Mouse (Mus musculus): ENCODE results near the gene Maml3. TPM values are rescaled to one million over a fixed set of nuclear protein-coding genes. Genes with fewer than 3 reads are reported as not detected.

The Maml3 gene
- total and polyA plus RNA-seq, 3 experiments = 0.81 to 1.8 (median 0.98) TPM

GRCm38 (mm10) chr3:51965436-51965835 is 139.4 kb downstream of the Maml3 start:
- no peak overlapping the region for H3K4me3 ChIP-seq (replicated peaks in 1 of 3; ENCODE audit: low read depth in 2 of 3, low read length in 2 of 3, poor library complexity in 1 of 3)
- TF ChIP-seq CHD2 (IDR thresholded peaks at IDR 0.05; ENCODE audit: low read length) (no peak), MAX (IDR thresholded peaks at IDR 0.05; ENCODE audit: low read length) (no peak), ZMIZ1 (IDR thresholded peaks at IDR 0.05; ENCODE audit: low read depth, low read length) (no peak), RAD21 (IDR thresholded peaks at IDR 0.05; ENCODE audit: low read depth, low read length) (no peak)
- dilution Hi-C loops (cut with MboI; ENCODE audit: extremely low pct_ligation_motif_present, extremely low pct_unique_long_range_greater_than_20kb, low sequenced_read_pairs) = no loop called here
- peaks cover 5 to 23% of the 10 kb centered on the region in 2 experiments; a peak in 2 of 4 replicates for H3K4me1 ChIP-seq (ENCODE audit: control insufficient read depth in 1 of 2, insufficient read depth in 2 of 2)
- no peaks in the 10 kb centered on the region for H3K79me2 ChIP-seq (replicated peaks; ENCODE audit: control insufficient read depth, extremely low read depth, insufficient read depth, poor library complexity, severe bottlenecking)
- H3K9me3 ChIP-seq (replicated peaks; ENCODE audit: low read length) = no peaks in the 10 kb centered on the region
- no peak overlapping the region for H3K9ac ChIP-seq (ENCODE audit: insufficient read depth, low read depth)
- no peak overlapping the region for H3K4me2 ChIP-seq (ENCODE audit: insufficient read depth, low read depth, poor library complexity, severe bottlenecking)
- H3K27me3 ChIP-seq (replicated peaks) = no peaks in the 10 kb centered on the region
- no peak overlapping the region for H3K27ac ChIP-seq (ENCODE audit: insufficient read depth, low read depth)
- DNase-seq (ENCODE audit: extremely low read depth) = no peak
- no peaks in the 10 kb centered on the region for H3K36me3 ChIP-seq (replicated peaks in 1 of 2; ENCODE audit: control insufficient read depth in 1 of 2, insufficient read depth in 1 of 2, low read length in 1 of 2)
- in situ Hi-C loops (cut with MboI; ENCODE audit: low pct_ligation_motif_present, low pct_unique_long_range_greater_than_20kb, low sequenced_read_pairs) = no loop called here

- peak; percentile 17 for DNase-seq (ENCODE audit: extremely low read depth)
- Histone ChIP-seq H3K27me3 (replicated peaks) (no peaks in the 10 kb centered on the region), H3K79me2 (replicated peaks; ENCODE audit: control insufficient read depth, extremely low read depth, insufficient read depth, poor library complexity, severe bottlenecking) (no peaks in the 10 kb centered on the region), H3K36me3 (replicated peaks in 1 of 2; ENCODE audit: control insufficient read depth in 1 of 2, insufficient read depth in 1 of 2, low read length in 1 of 2) (no peaks in the 10 kb centered on the region), H3K4me1 (ENCODE audit: control insufficient read depth in 1 of 2, insufficient read depth in 2 of 2) (peaks cover 5 to 23% of the 10 kb centered on the region in 2 experiments; a peak in 2 of 4 replicates), H3K4me3 (replicated peaks in 1 of 3; ENCODE audit: low read depth in 2 of 3, low read length in 2 of 3, poor library complexity in 1 of 3) (no peak overlapping the region), H3K4me2 (ENCODE audit: insufficient read depth, low read depth, poor library complexity, severe bottlenecking) (no peak overlapping the region), H3K9ac (ENCODE audit: insufficient read depth, low read depth) (no peak overlapping the region), H3K27ac (ENCODE audit: insufficient read depth, low read depth) (no peak overlapping the region), H3K9me3 (replicated peaks; ENCODE audit: low read length) (no peaks in the 10 kb centered on the region)
- TF ChIP-seq CHD1 (IDR thresholded peaks at IDR 0.05; ENCODE audit: low read depth, low read length) = no peak
- TF ChIP-seq E2F4 (IDR thresholded peaks at IDR 0.05; ENCODE audit: insufficient replicate concordance, low read depth, low read length) = no peak
- TF ChIP-seq CHD2 (IDR thresholded peaks at IDR 0.05; ENCODE audit: low read length) = no peak
- dilution Hi-C loops (cut with MboI; ENCODE audit: extremely low pct_ligation_motif_present, extremely low pct_unique_long_range_greater_than_20kb, low sequenced_read_pairs) (no loop called here), in situ Hi-C loops (cut with MboI; ENCODE audit: low pct_ligation_motif_present, low pct_unique_long_range_greater_than_20kb, low sequenced_read_pairs) (no loop called here)
Observed at GRCm38 (mm10) chr3:51965008-51965407, 139.9 kb downstream of the Maml3 start.

- no peak for DNase-seq (ENCODE audit: extremely low read depth)
- no peaks in the 10 kb centered on the region for H3K9me3 ChIP-seq (replicated peaks; ENCODE audit: low read length)
- dilution Hi-C loops (cut with MboI; ENCODE audit: extremely low pct_ligation_motif_present, extremely low pct_unique_long_range_greater_than_20kb, low sequenced_read_pairs) = no loop called here
- H3K4me3 ChIP-seq (replicated peaks in 1 of 3; ENCODE audit: low read depth in 2 of 3, low read length in 2 of 3, poor library complexity in 1 of 3) = no peak overlapping the region
- H3K4me2 ChIP-seq (ENCODE audit: insufficient read depth, low read depth, poor library complexity, severe bottlenecking) = no peak overlapping the region
- H3K4me1 ChIP-seq (ENCODE audit: control insufficient read depth in 1 of 2, insufficient read depth in 2 of 2) = peaks cover 5 to 23% of the 10 kb centered on the region in 2 experiments; a peak in 2 of 4 replicates
- H3K27ac ChIP-seq (ENCODE audit: insufficient read depth, low read depth) = no peak overlapping the region
- no peaks in the 10 kb centered on the region for H3K36me3 ChIP-seq (replicated peaks in 1 of 2; ENCODE audit: control insufficient read depth in 1 of 2, insufficient read depth in 1 of 2, low read length in 1 of 2)
- H3K79me2 ChIP-seq (replicated peaks; ENCODE audit: control insufficient read depth, extremely low read depth, insufficient read depth, poor library complexity, severe bottlenecking) = no peaks in the 10 kb centered on the region
- H3K9ac ChIP-seq (ENCODE audit: insufficient read depth, low read depth) = no peak overlapping the region
- no peaks in the 10 kb centered on the region for H3K27me3 ChIP-seq (replicated peaks)
- TF ChIP-seq RCOR1 (conservative IDR thresholded peaks at IDR 0.05; ENCODE audit: low read depth, low read length) (no peak), POLR2A (IDR thresholded peaks at IDR 0.05; ENCODE audit: low read depth, low read length) (no peak), CHD1 (IDR thresholded peaks at IDR 0.05; ENCODE audit: low read depth, low read length) (no peak), MAFK (IDR thresholded peaks at IDR 0.05; ENCODE audit: insufficient replicate concordance, low read length) (no peak), UBTF (IDR thresholded peaks at IDR 0.05; ENCODE audit: low read depth, low read length) (no peak), E2F4 (IDR thresholded peaks at IDR 0.05; ENCODE audit: insufficient replicate concordance, low read depth, low read length) (no peak), SMC3 (IDR thresholded peaks at IDR 0.05; ENCODE audit: low read depth, low read length) (no peak), USF2 (conservative IDR thresholded peaks at IDR 0.05; ENCODE audit: low read depth, low read length) (no peak), HCFC1 (IDR thresholded peaks at IDR 0.05; ENCODE audit: low read depth, low read length) (no peak), JUND (conservative IDR thresholded peaks at IDR 0.05; ENCODE audit: low read depth, low read length) (no peak), MYC (IDR thresholded peaks at IDR 0.05; ENCODE audit: low read depth, low read length) (no peak), KAT2A (IDR thresholded peaks at IDR 0.05; ENCODE audit: insufficient replicate concordance, low read length) (no peak), JUN (IDR thresholded peaks at IDR 0.05; ENCODE audit: insufficient read depth, low read depth, low read length) (no peak), GABPA (IDR thresholded peaks at IDR 0.05; ENCODE audit: insufficient replicate concordance, low read depth, low read length) (no peak), POLR2AphosphoS2 (IDR thresholded peaks at IDR 0.05; ENCODE audit: low read depth, low read length) (no peak), ZMIZ1 (IDR thresholded peaks at IDR 0.05; ENCODE audit: low read depth, low read length) (no peak), MAZ (IDR thresholded peaks at IDR 0.05; ENCODE audit: low read depth, low read length) (no peak), RAD21 (IDR thresholded peaks at IDR 0.05; ENCODE audit: low read depth, low read length) (no peak), BHLHE40 (IDR thresholded peaks at IDR 0.05; ENCODE audit: low read depth, low read length) (no peak)
- in situ Hi-C loops (cut with MboI; ENCODE audit: low pct_ligation_motif_present, low pct_unique_long_range_greater_than_20kb, low sequenced_read_pairs) = no loop called here
Observed at GRCm38 (mm10) chr3:51963891-51964593, 140.8 kb downstream of the Maml3 start.

All from CH12.LX (cell line).